Mouse (Mus musculus) urinary bladder, postnatal 4 days (tissue): ENCODE results near the gene Ahcyl2.

Experiments
- DNase-seq, 2 experiments: peaks; one replicate each; pipeline ENCODE4 v3.0.0; 2021 to 2022; ENCODE audit warnings: low spot score in 2 of 2

Ahcyl2 gene

DNA sequence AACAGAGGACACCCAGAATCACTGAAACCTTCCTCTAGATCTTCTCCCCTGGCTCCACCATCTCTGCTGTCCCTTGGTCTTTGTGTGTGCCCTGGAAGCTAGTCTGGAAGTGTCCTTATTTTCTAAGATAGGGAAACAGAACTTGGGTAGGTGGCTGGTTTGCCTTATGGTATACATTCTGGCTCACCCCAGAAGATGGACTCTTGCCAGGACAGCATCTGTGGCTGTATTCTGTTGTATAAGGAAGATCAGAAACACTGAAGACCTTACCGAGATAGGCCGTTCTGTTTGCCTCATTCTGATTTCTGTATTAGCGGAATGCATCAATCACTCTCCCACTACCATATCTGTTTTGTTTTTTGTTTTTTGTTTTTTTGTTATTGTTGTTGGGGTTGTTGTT is 142.8 kb downstream of the Ahcyl2 start:
- DNase-seq = no peak

DNA sequence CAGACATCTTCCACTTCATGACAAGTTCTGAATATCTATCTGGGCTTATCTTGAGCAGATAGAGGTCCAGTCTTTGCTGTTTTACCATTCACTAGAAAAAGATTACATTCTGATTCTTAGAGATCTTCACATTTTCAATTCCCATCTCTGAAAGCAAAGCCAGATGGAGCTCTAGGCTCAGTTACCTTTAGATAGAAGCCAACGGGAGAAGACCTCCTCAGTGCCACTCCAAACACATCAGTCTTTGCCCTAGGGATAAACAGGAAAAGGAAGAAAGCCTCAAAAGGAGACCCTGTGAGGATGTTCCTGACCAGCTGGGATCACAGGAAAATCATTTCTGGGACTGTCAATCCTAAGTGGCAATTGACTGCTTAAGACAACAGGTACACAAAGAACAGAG is 145.9 kb downstream of the Ahcyl2 start:
- DNase-seq = no peak

DNA sequence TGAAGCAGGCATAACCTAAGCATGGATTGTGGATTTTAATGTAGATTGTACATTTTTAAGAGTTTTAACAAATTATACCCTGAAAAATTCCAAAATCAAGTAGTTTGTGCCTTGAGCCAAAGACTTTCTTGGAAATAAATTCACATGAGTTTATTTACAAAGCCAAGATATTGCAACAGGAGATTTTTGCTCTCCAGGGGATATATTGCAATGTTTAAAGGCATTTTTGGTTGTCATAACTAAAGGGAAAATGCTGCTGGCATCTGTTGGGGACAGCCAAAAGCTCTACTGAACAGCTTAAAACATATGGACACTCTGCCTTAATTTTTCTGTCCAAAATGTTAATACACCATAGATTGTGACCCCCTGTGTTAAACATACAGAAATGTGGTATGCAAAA is 146.3 kb downstream of the Ahcyl2 start:
- DNase-seq = no peak

DNA sequence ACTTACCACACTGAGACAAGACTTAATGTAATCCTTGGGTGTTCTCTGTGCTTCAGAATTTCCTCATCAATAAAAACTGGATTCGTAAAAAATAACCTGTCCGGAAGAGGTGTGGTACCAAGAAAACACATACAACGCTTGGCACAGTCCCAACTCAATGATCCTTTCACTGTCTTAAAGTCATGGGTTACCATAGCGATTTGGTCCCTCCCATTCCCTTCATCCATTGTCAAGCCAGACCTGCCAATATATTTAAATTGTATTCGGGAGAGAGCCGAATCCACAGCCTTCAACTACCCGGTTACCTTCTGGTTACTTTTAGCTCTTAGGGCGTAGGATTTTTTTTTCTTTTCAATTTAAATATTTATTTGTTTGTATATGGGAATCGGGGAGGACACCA is 148.0 kb downstream of the Ahcyl2 start:
- DNase-seq = no peak

DNA sequence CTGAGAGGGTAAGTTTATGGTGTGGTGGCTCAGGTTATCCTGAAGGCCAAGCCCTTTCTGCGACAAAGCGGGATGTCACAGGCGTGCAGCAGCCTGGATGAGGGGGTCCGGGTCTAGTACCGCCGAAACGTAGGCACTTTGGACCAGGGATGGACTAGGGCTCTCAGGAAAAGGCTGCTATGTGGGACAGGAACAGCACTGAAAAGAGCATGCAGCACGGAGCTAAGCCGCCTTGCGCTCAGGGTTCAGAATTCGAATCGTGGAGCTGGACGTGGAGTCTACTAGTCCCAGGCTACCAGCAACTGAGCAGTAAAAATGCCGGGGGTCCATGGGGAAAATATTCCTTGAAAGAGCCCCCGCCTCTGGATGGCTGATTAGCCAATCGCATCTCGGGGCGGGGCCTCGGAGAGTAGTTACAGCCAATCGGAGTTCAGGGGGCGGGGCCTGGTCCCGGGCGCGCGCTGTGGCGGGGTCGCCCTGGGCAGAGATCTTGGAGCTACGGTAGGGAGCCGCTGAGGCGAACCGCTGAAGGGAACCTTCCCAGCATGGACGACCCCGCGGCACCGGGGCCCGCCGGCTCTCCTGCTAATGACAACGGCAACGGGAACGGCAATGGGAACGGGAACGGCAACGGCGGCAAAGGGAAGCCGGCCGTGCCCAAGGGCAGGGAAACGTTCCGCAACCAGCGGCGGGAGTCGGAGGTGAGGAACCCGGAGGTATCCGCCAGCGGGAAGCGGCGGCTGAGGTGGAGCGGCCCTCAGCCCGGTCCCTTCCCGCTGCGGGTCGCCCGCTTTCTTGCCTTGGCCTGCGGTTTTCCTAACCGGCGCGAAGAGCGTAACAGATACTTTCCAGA is 148.9 kb downstream of the Ahcyl2 start, which contains the start of gene Strip2:
Gene Strip2 (plus strand): TSS at position 483 of the 853 bp plus-strand sequence.
- peak; percentile 85 to 93 for DNase-seq

DNA sequence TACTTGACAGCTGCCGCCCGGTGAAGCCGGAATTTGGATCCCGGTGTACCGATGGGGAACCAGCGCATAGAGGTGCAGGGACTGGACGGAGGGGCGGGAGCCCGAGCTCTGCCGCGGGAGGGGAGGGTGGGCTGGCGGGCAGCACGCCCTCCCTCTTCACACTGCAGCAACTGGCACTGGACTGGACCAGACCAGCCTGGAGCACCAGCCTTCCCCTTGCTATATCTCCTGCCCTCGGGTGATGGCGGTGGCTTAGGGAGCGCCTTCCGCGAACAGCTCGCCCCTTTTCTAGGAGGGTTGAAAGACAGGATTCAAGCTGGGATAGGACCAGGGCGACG is 149.5 kb downstream of the Ahcyl2 start:
- DNase-seq = peak in 1 of 2 experiments; percentile 20

DNA sequence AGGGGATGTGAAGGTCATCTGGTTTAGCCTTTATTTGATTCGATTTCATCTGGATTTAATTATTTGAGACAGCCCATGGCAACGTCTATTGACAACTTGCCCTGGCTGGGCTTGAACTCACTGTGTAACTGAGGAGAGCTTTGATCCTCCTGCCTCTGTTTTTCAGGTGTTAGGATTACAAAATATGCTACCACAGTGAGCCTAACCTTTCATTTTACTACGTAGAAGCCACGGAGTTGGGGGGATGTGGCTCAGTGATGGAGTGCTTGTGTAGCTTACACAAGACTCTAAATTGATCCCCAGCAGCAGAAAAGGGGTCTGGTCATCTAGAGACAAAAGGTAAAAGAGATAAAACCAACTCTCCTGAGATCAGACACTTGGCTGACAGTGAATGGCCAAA is 150.1 kb downstream of the Ahcyl2 start:
- no peak for DNase-seq

DNA sequence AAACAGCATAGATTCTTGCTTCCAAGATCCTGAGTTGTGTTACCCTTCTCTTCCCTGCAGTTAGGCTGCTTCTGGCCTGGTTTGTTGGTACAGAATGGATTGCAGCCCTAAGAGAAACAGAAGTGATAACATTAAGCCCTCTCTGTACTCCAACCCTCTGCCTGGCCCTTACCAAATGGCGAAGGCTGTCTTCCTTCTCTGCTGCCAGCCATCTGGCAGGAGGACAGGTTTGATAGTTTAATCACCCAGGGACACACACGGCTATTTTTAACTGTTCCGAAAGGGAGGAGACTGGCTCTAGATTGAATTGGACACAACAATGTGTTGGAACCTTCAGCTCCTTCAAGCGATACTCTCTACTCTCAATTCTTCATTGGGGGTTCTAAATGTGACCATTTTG is 155.7 kb downstream of the Ahcyl2 start:
- DNase-seq = no peak

DNA sequence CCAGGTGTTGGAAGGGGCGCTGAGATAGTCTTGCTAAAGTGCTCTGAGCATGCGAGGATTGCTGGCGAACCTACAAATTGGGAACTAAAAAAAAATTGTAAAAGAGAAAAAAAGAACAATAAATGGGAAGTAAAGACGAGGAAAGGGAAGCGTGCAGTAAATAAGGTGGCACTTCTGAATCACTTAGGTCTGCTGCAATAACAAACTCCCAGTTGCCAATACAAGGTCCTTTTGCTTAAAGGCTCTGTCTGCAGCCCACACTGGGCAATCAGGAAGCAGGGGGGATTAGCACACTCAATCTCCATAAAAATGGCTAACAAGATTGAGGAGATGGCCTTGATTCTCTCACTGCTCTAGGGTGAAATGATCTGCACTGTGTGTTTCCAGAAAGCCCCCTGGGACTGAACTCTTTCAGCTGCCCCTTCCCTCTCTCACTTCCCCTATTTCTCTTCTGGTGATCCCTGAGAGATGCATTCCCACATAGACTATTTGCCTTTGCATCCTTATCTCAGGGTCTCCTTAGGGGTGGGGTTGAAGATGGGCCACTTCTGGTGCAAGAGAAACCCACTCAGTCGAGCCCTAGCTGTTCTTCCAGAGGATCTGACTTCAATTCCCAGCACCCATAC is 157.9 kb downstream of the Ahcyl2 start:
- DNase-seq = no peak

DNA sequence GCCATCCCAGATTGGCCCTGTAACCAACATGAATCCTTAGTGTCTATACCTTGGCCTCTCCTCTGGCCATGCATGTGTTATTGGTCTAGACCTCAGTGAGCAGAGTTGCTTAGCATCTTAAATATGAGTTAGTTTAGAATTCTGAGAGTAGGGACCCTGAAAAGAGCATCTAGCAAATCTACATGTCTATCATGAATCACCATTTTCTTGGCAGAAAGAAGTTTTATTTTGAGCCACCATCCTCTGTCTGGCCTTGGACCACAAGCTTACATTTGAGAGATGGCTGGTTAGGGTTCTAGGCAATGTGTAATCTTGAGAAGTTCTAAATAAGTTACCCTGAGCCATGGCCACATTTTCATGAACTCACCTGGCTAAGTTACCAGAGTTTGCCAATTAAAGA is 162.3 kb downstream of the Ahcyl2 start:
- DNase-seq = no peak

DNA sequence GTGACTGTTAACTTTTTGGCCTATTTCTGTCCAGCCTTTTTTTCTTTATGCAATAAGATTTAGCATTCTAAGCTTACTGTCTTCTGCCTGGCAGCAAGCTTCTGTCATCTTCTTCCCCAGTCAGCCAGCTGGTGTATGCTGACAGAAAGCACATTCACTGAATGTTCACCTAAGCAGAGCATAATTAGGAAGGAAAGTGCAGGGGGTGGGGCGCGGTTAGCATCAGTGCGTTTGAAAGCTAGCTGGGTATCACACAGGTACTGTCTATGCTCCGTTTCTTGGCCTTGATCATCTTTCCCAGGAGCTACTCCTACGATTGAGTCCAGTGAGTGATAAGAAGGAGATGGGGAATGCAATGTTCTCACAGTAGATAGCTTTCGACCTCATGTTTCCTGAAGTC is 162.9 kb downstream of the Ahcyl2 start:
- DNase-seq = no peak

DNA sequence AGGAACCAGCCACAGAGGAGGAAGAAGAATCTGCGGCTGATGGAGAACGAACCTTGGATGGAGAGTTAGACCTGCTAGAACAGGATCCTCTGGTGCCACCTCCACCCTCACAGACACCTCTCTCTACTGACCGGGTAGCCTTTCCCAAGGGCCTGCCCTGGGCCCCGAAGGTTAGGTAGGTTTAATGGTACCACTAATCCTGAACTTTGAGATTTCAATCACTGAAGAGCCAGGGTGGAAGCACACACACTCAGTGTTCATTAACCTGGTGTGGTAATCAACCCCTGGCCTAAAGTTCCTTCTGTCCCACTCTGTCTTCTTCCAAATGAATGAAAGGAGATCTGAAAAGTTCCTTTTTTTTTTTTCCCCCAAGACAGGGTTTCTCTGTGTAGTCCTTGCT is 163.4 kb downstream of the Ahcyl2 start:
- DNase-seq = no peak

DNA sequence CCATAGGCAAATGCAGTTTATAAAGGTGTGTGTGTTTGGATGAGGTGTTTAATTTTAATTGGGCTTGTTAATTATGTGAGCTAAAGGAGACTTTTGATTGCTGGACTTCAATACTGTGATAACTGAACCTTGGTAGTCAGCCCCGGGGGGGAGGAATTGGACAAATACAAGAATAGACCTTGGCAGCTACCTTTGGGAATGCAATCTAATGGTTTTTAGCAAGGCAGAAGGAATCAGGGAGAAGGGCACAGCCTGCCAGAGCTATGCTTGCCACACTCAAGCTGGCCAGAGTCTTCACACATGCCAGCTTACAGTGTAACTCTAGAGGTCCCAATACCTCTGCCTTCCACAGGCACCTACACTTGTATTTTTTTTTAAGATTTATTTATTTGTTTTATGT is 167.9 kb downstream of the Ahcyl2 start:
- DNase-seq = no peak

DNA sequence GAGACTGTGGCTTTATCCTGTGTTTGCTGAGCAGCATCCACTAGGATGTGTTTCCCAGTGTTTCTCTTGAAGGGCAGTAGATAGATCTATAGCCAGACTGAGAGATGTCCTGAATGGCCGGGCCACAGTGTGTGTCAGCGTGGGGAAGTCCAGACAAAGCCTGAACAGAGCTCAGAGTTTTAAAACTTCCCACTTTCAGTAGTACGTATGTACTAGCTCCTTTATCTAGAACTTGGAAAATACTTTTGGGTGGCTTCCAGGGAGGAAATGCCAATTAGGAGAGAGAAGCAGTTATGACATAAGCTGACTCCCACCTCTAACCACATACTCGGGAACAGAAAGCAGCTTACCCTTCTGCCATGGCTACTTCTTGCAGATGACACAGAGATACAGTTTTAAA is 172.6 kb downstream of the Ahcyl2 start:
- no peak for DNase-seq

DNA sequence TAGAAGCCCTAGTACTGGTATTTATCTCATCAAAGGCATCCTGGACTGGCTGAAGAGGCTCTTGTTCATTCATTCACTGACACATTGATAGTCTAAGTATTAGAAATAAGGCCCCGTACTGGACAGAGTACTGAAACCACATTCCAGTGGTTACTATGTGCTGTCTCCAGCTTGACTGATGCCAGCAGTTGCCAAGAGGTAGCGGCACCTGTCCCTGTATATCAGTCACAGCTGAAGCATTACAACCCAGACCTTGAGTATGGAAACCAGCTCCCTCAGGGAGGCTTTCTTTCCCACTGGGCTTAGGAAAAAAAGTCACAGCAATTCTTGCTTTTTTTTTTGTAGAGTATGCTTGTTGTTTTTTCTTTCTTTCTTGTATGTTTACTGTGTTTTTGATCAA is 173.2 kb downstream of the Ahcyl2 start:
- no peak for DNase-seq

DNA sequence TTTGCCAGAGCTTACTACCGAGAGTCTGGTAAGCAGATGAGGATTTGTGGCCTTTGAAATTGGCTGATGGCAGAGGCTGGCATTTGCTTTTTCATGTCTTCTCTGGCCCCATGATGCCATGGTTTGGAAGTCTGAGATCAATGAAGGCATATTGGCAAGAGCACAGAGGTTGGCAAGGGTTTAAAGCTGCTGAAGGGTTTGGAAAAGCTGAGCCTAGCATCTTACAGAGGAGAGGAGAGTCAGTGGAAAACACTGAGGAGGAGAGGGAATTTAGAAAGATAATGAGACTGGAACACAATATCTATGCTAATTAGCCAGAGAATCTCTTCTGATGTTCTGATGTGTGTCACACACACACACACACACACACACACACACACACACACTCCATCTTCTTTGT is 176.7 kb downstream of the Ahcyl2 start:
- no peak for DNase-seq

DNA sequence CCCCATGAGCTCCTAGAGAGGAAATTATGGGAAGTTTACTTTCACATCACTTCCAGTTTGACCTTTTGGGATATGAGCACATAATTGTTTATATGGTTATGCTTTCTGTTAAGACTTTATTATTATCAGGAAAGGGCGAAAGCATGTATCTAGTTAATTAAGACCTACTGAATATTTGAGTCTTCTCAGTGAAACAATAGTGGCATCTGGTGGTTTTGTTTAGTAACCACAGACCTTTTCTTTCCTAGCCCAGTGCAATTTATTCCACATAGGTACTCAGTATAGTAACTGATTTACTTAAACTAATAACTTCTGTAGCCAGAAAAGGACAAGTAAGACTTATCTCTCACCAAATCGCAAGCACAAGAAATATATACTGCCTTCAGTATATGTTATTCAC is 178.8 kb downstream of the Ahcyl2 start:
- no peak for DNase-seq

DNA sequence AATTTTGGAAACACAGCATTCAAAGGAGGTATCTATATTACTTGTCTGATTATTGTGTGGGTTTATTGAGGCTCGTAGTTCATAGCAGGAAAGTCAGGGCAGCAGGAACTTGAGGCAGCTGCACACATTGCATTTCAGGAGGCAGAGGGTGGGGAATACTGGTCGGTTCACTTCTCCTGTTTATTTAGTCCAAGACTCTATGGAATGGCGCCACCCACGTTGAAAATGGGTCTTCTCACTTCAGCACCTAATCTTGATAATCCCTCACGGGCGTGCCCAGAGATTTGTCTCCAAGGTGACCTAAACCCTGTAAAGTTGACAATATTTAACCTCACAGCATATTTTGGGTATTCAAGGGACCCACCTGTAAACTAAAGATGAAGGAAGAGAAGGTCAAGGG is 180.0 kb downstream of the Ahcyl2 start:
- no peak for DNase-seq

DNA sequence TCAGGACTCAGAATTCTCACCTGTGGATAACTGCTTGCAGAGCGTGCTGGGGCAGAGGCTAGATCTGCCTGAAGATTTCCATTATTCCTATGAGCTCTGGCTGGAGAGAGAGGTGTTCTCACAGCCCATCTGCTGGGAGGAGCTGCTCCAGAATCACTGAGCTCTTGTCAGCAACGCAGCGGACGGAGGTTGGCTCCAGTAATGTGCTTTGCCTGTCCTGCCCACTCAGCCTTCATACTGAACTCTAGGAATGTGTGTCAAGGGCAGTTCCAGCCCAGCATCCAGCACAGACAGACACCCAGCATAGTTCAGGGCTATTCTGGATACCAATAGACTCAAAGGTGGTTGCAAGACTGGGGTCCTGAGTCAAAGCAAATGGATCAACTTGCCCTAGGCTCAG is 188.9 kb downstream of the Ahcyl2 start:
- no peak for DNase-seq

DNA sequence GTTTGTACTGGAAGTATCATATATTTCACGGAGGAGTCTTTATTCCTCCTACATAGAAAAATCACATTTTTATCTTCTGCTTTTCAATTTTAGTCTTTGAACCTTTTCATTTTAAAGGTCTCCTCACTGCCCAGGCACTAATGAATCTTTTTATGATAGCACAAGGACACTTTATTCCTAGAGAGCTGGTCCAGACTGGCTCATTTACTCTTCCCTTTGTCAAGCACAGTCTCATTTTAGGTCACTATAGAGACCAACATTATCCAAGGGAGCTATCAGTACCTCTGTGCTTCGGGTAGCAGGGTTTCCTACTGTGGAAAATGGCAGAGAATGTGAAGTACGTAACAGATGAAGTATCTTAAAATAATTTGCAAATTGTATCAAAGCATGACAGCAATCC is 190.9 kb downstream of the Ahcyl2 start:
- no peak for DNase-seq

DNA sequence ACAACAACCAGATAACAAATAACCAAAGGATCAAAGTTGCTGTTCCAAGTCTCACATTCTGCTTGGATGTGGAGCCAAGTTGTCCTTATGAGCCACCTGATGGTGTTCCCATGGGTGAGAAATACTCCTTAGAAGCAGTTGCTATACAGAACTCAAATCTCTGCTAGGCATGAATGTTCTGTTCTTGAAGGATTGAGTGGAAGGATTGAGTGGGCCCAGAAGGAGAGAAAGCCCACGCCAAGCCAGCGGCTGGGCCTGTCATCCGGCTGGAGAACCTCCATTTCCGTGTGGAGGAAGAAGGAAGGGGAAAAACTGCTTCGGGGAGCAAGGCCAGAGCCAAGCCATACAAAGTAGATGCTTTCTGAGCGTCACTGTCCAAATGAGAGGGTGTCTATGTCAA is 193.3 kb downstream of the Ahcyl2 start:
- DNase-seq = no peak
